Mouse (Mus musculus) small intestine, adult 2 months (tissue): ENCODE data around the gene Slc7a10.

Experiments used
- CTCF ChIP-seq: fragments of 200-500 bp; IDR thresholded peaks from 2 replicates; pipeline ENCODE4 v1.5.1; 2012; ENCODE audit warnings: low read depth, mild to moderate bottlenecking, control low read depth, inconsistent platforms, low read length, moderate library complexity, mixed read lengths; ENCODE audit not compliant: insufficient replicate concordance, insufficient read length; ENCODE audit errors: extremely low read depth
- POLR2A ChIP-seq: fragments of 200-500 bp; IDR thresholded peaks from 2 replicates; pipeline ENCODE4 v1.6.1; 2012; ENCODE audit warnings: low read depth, mild to moderate bottlenecking, control low read depth, inconsistent platforms, low read length, moderate library complexity

DNA sequence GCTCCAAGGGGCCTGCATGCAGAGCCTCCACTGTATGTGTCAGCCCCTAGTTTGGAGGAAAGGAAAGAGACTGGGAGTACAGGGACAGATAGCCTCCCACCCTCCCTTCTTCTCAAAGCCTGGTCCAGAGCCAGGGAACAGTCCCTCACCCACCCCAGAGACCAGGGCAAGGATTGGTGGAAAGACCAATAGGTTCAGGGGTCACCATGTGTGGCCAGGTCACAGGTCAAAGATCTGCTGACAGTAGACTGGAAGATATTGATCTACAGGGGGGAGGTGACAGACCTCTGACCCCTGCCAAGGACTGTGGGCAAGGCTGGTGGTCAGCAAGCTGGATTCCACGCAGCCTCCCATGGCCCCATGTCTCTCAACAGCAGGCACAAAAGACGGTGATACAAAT lies 18.3 kb upstream of the Slc7a10 start:
- TF ChIP-seq POLR2A: no peak
- TF ChIP-seq CTCF: no peak
